Mouse (Mus musculus) testis, adult 2 months (tissue): ENCODE measurements around the gene Plac9a. TPM values are rescaled to one million over a fixed set of nuclear protein-coding genes. Genes with fewer than 3 reads are reported as not detected.
"Not testable (repeated sequence)": the region's sequence is repeated elsewhere in the genome, so short reads cannot be mapped to it uniquely, and the experiment has no call there.

Experiments
- H3K27ac ChIP-seq: fragments of 200-500 bp; 2 replicates; pipeline ENCODE4 v1.5.1; 2012; ENCODE audit warnings: low read depth, low read length; ENCODE audit not compliant: control insufficient read depth, insufficient read depth
- H3K27me3 ChIP-seq: fragments of 200-500 bp; 2 replicates; pipeline ENCODE4 v1.6.1; 2012; ENCODE audit warnings: mild to moderate bottlenecking, low read length, moderate library complexity; ENCODE audit not compliant: control insufficient read depth, insufficient read depth
- H3K36me3 ChIP-seq: fragments of 200-500 bp; 2 replicates; pipeline ENCODE4 v1.6.1; 2012; ENCODE audit warnings: mild to moderate bottlenecking, low read length; ENCODE audit not compliant: control insufficient read depth, insufficient read depth
- H3K4me1 ChIP-seq: fragments of 200-500 bp; 2 replicates; pipeline ENCODE4 v1.6.1; 2012; ENCODE audit warnings: low read length; ENCODE audit not compliant: control insufficient read depth, insufficient read depth
- H3K4me3 ChIP-seq: fragments of 200-500 bp; 2 replicates; pipeline ENCODE4 v1.5.1; 2012; ENCODE audit warnings: low read depth, mild to moderate bottlenecking, low read length, moderate library complexity, mixed read lengths; ENCODE audit not compliant: control insufficient read depth
- polyA plus RNA-seq: library from polyadenylated mRNA; depleted of rRNA; stranded (reverse); fragments of >200 nt; gene quantifications from 2 replicates; pipeline ENCODE4 v1.2.3, GENCODE M21; 2012; rRNA removed

Gene Plac9a
- 1.9 TPM in 2 replicates for polyA plus RNA-seq

DNA sequence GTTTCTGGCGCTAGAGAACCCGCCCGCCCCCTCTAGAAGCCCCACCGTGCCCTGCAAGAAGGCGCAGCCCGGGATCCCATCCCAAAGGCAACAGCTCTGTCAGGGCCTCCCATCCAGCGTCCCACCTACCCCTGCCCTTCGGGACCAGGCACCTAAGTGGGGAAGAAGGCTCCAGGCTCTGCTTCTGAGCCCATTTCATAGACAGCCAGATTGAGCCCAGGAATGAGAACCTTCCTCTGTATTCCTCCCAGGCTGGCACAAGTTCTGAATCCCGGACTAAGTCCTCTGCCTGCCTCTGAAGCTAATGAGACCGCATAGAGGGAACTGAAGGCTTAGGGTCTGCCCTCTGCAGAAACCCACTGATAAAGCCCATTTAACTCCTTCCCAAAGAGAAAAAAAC lies at the start of gene Plac9a:
TSS of gene Plac9a (minus strand) at position 101 of the 400 bp plus-strand sequence.
- not testable (repeated sequence) for H3K4me1 ChIP-seq, H3K36me3 ChIP-seq, H3K27me3 ChIP-seq, H3K27ac ChIP-seq, H3K4me3 ChIP-seq

DNA sequence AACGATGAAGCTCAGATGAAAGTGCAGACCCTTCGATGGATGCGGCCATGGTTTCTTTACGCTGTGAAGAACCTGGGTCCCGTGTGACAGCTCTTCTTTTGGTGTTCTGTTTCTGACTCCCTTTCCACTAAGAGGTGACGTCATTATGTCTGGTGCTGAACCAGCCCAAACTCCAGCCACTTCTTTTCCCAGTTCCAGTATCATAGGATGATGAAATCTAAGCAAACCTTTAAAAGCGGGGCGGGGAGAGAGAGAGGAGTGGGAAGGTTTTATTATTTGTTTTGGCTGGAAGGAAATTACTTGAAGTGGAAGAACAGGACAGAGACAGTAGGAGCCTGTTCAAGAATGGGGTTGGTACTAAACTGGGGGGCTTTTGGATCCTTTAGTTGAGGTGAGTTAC lies 35.1 kb upstream of the Plac9a start, which contains the start of gene Cphx1:
TSS of gene Cphx1 (plus strand) at position 301 of the 400 bp plus-strand sequence.
- not testable (repeated sequence) for H3K36me3 ChIP-seq, H3K4me1 ChIP-seq, H3K27me3 ChIP-seq, H3K27ac ChIP-seq, H3K4me3 ChIP-seq

DNA sequence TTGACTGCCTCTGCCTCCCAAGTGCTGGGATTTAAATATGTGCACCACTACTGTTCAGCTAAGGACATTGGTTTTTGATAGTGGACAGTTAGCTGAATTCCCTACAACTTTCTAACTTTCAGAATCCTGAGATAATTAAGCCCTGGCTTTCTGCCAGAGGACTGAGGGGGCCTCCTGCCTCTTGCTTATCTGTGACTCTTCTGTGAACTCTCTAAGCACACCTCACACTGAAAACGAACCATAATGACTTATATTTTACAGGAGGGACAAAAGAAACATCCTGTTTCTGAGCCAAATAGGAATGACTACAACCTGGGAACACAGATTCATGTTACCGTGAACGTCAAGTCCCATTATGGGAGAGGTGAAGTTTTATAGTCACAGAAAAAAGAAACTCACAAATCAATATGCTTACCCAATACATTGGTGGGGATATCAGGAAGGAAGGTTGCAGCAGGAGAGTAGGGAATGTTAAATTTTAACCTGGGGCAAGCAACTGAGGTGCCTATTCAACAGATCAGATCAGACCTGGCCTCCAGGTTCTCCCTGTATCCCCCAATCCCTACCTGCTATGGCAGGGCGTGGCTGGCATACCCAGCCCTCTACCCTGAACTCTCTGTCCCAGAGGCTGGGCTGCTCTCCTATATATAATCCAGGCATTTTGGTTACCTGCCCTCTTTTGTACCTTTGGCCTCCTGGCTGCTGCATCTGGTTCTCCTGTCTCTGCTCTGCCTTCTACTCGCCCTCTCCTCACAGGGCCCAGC lies 34.1 kb upstream of the Plac9a start:
- not testable (repeated sequence) for H3K4me3 ChIP-seq, H3K27me3 ChIP-seq, H3K4me1 ChIP-seq, H3K36me3 ChIP-seq, H3K27ac ChIP-seq

DNA sequence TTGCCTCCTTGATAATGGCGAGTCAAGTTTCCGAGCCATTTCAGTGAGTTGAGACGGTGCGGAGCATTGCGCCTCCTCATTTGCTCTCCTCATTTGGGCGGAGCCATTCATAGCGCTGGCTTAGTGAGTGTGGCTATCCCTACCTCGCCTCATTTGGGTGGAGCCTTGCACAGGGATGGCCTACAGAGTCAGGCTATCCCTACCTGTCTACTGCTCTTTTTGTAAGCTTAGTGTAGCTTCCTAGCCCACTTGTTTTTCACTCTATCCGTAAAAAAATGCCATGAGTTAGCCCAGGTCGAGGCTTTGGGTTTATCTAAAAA lies 24.6 kb upstream of the Plac9a start, which contains the start of gene Tmem254a:
TSS of gene Tmem254a (minus strand) at position 111 of the 320 bp plus-strand sequence.
- H3K27ac ChIP-seq, H3K27me3 ChIP-seq, H3K36me3 ChIP-seq, H3K4me3 ChIP-seq, H3K4me1 ChIP-seq: not testable (repeated sequence)

DNA sequence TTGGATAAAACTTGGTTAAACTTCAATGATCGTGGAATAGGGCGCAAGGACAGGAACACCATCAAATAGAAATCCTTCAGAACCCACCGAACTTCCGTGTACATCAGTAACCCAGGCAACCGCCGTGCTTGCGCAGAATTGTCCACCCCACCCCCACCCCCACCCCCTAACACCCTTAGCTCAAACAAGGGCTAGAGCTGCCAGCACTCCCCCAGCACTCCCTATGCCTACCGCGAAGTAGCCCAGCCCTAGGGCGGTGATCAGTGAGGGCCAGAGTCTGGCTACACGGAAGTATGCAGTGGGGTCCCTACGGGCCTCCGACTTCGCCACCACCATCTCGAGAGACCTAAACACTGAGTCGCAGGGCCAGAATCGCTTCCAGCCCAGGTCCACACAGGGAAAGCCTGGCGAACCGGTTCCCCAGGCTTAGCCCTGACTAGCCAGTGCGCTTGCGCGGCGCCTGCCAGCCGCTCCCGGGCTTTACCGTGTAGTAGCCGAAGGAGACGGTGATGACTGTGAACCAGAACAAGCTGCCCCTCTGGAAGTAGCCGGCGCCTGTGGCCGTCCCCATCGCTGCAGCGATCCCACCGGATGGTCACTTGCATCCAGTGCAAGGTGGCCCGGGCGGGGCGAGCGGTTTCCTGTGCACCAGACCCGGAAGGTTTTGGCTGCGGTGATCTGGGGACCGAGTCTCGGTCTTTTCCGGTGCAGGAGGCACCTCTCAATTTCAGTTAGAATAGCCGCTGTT lies 24.1 kb upstream of the Plac9a start:
- not testable (repeated sequence) for H3K27me3 ChIP-seq, H3K4me1 ChIP-seq, H3K4me3 ChIP-seq, H3K36me3 ChIP-seq, H3K27ac ChIP-seq

DNA sequence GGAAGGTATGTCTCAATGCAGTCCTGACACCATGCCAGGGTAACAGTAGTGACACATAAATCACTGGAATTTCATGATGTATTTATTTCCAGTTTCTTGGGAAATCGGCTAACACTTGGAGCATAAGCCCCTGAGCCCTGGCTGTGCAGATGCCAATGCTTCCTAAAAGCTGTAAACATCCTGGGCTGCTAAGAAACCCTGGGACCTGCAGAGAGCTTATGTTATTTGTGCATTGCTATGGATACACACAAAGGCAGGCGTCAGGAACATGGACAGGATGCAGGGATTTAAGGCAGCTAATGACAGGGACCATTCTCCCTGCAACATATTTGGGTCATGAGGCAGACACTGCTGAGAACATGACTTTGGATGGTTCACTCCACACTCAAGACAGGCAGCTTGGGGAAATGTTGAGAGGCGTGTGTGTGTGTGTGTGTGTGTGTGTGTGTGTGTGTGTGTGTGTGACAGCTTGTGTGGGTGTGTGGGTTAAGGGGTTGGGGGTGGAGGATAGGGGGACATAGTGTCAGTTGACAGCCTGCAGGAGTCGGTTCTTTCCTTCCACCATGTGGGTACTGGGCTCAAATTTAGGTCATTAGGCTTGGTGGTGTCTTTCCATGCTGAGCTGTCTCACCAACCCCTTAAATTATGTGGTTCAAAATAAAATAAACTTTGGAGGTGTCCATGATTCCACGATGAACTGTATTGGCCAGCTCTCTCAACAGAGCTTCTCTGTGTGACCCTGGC lies 15.7 kb upstream of the Plac9a start:
- not testable (repeated sequence) for H3K4me1 ChIP-seq, H3K36me3 ChIP-seq, H3K4me3 ChIP-seq

DNA sequence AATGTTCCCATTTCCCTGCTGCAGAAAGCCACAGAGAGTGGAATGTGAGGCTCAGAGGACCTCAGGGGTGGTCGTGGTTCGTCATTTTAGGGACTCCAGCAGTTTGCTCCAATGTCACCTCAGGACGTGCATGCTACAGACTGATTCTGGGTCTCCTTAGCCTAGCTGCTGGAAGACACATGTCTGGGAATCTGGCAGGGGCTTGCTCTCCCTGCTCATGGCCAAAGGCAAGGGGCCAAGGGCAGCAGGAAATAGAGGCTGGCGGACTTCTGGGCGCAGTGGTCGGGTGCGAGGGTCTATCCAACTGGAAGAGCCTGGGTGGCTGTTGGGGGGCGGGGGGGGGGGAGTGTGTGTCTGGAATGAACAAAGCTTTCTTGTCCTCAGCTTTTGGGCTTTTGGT lies 6.1 kb upstream of the Plac9a start:
- H3K36me3 ChIP-seq, H3K27me3 ChIP-seq, H3K4me1 ChIP-seq, H3K27ac ChIP-seq, H3K4me3 ChIP-seq: not testable (repeated sequence)

More for the DNA sequence above, 15.7 kb upstream of the Plac9a start:
- not testable (repeated sequence) for H3K27me3 ChIP-seq, H3K27ac ChIP-seq

DNA sequence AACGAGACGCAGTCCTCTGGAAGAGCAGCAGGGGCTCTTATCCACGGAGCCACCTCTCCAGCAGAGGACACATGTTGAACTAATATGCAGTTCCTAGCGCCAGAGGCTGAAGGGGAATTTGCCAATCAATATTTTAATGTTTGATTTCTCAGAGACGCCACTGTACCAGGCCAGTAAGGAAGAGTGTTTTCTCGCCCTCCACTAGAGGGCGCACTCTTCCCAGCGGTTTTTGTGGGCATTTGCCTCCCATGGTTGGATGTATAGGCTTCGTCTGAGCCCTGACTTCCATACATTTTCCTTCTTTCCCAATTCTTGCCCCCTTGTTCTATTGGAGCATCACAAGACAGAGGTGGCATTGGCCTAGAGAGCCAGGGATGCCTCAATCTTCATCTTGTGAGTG lies 4.4 kb upstream of the Plac9a start:
- not testable (repeated sequence) for H3K4me1 ChIP-seq, H3K36me3 ChIP-seq, H3K4me3 ChIP-seq, H3K27ac ChIP-seq, H3K27me3 ChIP-seq

DNA sequence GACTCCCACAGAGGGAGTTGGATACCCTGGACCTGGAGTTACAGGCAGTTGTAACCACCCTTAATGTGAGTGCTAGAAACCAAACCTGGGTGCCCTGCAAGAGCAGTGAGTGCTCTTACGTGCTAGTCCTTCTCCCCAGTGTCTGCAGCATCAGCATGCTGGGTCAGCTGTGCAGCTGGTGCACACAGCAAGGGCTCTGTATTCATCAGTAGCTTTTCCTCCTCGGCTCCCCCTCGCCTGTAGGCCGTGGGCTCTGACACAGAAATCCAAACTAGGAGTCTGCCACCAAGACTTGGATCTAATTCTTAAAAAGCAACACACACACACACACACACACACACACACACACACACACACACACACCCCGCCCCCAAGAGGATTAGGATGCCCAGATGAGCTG lies 2.3 kb upstream of the Plac9a start:
- H3K36me3 ChIP-seq, H3K27ac ChIP-seq, H3K4me3 ChIP-seq, H3K4me1 ChIP-seq, H3K27me3 ChIP-seq: not testable (repeated sequence)

DNA sequence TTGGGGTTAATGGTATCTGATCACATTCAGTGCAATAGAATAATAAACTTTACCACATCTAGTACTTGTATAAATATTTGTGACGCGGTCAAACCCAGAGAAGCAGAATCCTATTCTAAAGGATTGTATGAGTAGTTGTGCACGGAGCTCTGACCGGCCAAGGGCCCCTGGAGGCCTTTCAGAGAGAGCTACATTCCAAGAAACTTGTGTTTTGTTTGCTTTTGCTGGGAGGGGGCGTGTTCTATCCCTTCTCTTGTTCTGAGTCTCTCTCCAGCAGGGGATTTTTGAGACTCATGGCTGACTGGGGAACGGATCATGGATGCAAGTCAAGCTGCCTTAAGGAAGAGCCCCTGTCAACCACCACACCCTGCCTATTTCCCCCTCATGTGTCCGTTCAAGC lies 7.2 kb downstream of the Plac9a start:
- not testable (repeated sequence) for H3K4me1 ChIP-seq

DNA sequence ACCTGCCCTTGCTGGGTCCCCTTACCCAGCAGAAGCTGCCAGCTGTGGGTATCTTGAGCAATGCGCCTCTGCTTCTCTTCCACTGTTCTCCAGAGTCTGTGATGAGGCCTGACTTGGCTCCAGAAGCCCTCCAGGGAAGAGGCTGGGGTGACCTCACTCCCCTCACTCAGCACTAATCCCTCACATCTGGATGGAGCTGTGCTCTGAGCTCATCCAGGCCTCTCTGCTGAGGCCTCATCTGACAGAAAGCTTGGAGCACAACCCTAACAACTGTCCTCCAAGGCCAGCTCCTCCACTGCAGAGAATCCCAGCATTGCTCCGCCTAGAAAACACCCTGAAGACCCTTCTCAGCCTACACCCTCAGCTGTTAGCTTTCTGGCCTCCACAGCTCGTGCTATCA lies 8.3 kb downstream of the Plac9a start:
- H3K36me3 ChIP-seq, result not testable (repeated sequence)

More for the DNA sequence above, 7.2 kb downstream of the Plac9a start:
- not testable (repeated sequence) for H3K27ac ChIP-seq, H3K36me3 ChIP-seq, H3K27me3 ChIP-seq, H3K4me3 ChIP-seq

More for the DNA sequence above, 8.3 kb downstream of the Plac9a start:
- not testable (repeated sequence) for H3K4me1 ChIP-seq, H3K27me3 ChIP-seq, H3K4me3 ChIP-seq, H3K27ac ChIP-seq
